Mouse (Mus musculus): ENCODE measurements around the gene BC067074. TPM values are rescaled to one million over a fixed set of nuclear protein-coding genes. Genes with fewer than 3 reads are reported as not detected.

The BC067074 gene
- polyA plus RNA-seq, 1 experiment, result 6.9 TPM

DNA sequence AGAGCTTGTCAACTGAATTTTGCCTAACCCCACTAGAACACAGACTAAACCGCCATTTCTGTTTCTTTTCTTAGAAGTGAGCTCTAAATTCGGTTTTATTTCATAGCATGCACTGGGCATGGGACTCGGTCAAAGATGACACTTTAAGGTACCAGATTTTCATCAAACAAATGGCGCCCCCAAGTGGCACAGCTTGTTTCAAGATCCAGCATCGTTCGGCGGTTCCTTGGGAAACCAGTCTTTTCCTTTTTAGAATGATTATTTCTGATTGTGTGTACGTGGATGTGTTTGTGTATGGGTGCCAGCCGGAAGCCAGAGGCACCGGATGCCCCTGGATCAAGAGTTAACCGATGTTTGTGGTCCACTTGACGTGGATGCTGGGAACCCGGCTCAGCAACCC lies 27.7 kb upstream of the BC067074 start:
- H3K36me3 ChIP-seq (ENCODE audit: control insufficient read depth, insufficient read depth, low read length), result no peaks in the 10 kb centered on the region
- H3K4me3 ChIP-seq (ENCODE audit: insufficient read depth, low read depth, low read length), result no peak overlapping the region
- H3K4me1 ChIP-seq (ENCODE audit: control insufficient read depth, insufficient read depth, low read length), result no peaks in the 10 kb centered on the region
- TF ChIP-seq POLR2A (IDR thresholded peaks at IDR 0.05; ENCODE audit: low read depth, low read length), result no peak
- peak; percentile 58 for TF ChIP-seq CTCF (conservative IDR thresholded peaks at IDR 0.05; ENCODE audit: insufficient read depth, insufficient read length, low read depth, low read length)
- H3K27ac ChIP-seq (ENCODE audit: insufficient read depth, low read depth, low read length), result no peak overlapping the region
- H3K27me3 ChIP-seq (replicated peaks; ENCODE audit: control insufficient read depth, insufficient read depth, low read length), result no peaks in the 10 kb centered on the region
- DNase-seq, result peak; percentile 59
- 16% methylated on average over 13 of the region's 13 CpGs for WGBS

DNA sequence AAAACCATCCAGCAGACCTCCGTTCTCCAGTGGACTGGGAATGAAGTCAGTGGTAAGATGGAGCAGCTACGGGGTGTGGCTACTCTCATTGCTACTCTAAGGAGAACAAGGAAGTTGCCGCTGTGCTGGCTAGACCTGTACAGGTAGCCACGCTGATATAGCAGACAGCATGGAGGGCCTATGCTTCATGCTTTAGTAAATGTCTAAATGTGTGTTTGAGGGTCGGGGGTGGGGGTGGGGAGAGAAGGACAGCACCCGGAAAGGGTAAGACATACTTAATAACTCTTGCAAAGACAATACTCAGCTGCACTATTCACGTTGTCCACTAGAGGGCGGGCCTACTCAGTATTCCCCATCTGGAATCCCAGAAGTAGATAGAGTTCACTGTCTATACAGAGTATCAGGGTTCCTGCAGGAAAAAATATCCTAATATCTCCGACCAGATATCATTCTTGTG lies 26.4 kb upstream of the BC067074 start:
- WGBS, result 23% methylated on average over 9 of the region's 9 CpGs
- Histone ChIP-seq H3K27ac (ENCODE audit: insufficient read depth, low read depth, low read length) (no peak overlapping the region), H3K4me1 (ENCODE audit: control insufficient read depth, insufficient read depth, low read length) (no peaks in the 10 kb centered on the region), H3K36me3 (ENCODE audit: control insufficient read depth, insufficient read depth, low read length) (no peaks in the 10 kb centered on the region), H3K4me3 (ENCODE audit: insufficient read depth, low read depth, low read length) (peak overlapping the region; percentile 1; the same call in 1 of the 2 replicates), H3K27me3 (replicated peaks; ENCODE audit: control insufficient read depth, insufficient read depth, low read length) (no peaks in the 10 kb centered on the region)
- peak; percentile 48 for TF ChIP-seq CTCF (conservative IDR thresholded peaks at IDR 0.05; ENCODE audit: insufficient read depth, insufficient read length, low read depth, low read length)
- TF ChIP-seq POLR2A (IDR thresholded peaks at IDR 0.05; ENCODE audit: low read depth, low read length), result no peak
- peak; percentile 75 for DNase-seq

DNA sequence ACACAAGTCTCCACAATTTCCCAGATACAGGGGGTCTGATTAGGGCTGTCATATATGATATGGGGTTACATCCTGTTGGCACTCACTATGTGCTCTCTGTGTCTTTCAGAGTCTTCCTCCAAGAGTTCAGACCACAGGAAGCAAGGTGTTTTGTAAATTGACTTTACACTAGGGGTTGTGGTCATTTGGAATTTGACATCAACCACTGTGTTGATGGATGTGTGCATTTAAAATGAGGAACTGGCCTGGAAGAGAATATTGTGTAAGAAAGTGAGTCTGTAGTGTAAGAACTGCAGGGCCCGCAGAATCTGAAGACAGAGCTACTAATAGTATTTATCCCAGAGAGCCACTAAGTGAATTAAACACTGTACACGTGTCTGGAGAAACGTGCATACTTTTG lies 25.8 kb upstream of the BC067074 start:
- Histone ChIP-seq H3K36me3 (ENCODE audit: control insufficient read depth, insufficient read depth, low read length) (no peaks in the 10 kb centered on the region), H3K27ac (ENCODE audit: insufficient read depth, low read depth, low read length) (no peak overlapping the region), H3K4me3 (ENCODE audit: insufficient read depth, low read depth, low read length) (no peak overlapping the region), H3K27me3 (replicated peaks; ENCODE audit: control insufficient read depth, insufficient read depth, low read length) (no peaks in the 10 kb centered on the region), H3K4me1 (ENCODE audit: control insufficient read depth, insufficient read depth, low read length) (no peaks in the 10 kb centered on the region)
- 75% methylated on average over 3 of the region's 3 CpGs for WGBS
- TF ChIP-seq POLR2A (IDR thresholded peaks at IDR 0.05; ENCODE audit: low read depth, low read length), result no peak
- TF ChIP-seq CTCF (conservative IDR thresholded peaks at IDR 0.05; ENCODE audit: insufficient read depth, insufficient read length, low read depth, low read length), result no peak
- no peak for DNase-seq

DNA sequence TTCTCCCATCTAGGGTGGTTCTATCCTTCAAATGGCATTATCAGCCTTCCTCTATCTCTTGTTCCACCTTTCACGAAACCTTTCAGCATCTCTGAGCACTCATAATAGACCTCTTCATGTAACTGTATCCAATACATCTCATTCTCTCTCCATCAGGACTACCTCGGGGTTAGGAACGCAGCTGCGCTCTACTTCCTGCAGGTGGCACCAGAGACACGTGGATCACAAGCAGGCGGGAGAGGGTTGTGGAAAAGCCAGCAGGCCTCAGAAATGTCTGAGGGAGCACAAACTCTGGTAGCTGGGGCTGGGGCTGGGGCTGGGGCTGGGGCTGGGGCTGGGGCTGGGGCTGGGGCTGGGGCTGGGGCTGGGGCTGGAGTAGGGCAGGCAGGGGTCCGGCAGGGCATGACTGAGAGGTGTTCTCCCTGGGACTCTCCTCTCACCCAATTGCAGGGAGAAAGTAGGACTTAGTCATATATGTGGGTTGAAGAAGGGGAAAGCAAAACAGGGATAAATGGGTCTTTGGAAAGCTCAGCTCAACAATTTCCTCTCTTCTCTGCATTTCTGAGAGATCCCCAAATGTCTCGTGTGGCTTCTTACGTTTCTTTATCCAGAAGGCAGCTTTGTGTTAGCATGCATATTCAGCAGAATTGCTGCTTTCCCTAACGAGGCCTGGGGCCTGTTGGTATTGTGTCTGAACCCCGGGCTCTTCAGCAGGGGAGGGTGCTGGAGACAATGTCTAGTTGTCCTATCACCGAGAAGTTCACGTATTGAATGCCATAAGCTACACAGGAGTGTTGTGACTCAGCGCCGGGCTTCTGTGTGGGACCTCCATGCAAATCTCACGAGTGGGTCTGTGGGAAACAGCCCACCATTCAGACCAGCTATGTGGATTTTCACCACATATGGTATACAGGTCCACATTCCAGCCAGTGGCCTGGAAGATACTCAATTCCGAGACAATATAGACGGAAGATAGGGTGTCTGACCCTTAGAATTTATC lies 22.9 kb upstream of the BC067074 start:
- H3K4me3 ChIP-seq (ENCODE audit: insufficient read depth, low read depth, low read length), result no peak overlapping the region
- no peaks in the 10 kb centered on the region for H3K36me3 ChIP-seq (ENCODE audit: control insufficient read depth, insufficient read depth, low read length)
- TF ChIP-seq CTCF (conservative IDR thresholded peaks at IDR 0.05; ENCODE audit: insufficient read depth, insufficient read length, low read depth, low read length) (peak; percentile 97), POLR2A (IDR thresholded peaks at IDR 0.05; ENCODE audit: low read depth, low read length) (no peak)
- 61% methylated on average over 18 of the region's 18 CpGs for WGBS
- DNase-seq, result peak; percentile 84
- H3K27me3 ChIP-seq (replicated peaks; ENCODE audit: control insufficient read depth, insufficient read depth, low read length), result no peaks in the 10 kb centered on the region
- H3K27ac ChIP-seq (ENCODE audit: insufficient read depth, low read depth, low read length), result no peak overlapping the region
- H3K4me1 ChIP-seq (ENCODE audit: control insufficient read depth, insufficient read depth, low read length), result no peaks in the 10 kb centered on the region

DNA sequence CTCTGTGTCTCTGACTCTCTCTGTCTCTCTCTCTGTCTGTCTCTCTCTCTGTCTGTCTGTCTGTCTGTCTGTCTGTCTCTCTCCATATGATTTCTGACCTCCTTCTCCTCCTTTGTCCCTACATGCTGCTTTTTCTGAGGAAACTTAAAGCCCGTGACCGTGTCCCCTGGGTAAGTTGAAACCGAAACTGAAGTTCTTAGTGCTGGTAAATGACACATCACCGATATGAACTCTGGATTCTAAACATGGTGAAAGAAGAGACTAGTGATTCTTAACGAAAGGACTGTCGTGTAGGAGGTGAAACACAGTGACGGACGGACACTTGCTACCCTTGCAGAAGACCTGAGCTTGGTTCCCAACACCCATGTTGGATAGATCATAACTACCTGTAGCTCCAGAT lies 21.8 kb upstream of the BC067074 start:
- H3K27me3 ChIP-seq (replicated peaks; ENCODE audit: control insufficient read depth, insufficient read depth, low read length), result no peaks in the 10 kb centered on the region
- peak overlapping the region; percentile 23; the same call in 1 of the 2 replicates for H3K27ac ChIP-seq (ENCODE audit: insufficient read depth, low read depth, low read length)
- no peak overlapping the region for H3K4me3 ChIP-seq (ENCODE audit: insufficient read depth, low read depth, low read length)
- H3K4me1 ChIP-seq (ENCODE audit: control insufficient read depth, insufficient read depth, low read length), result no peaks in the 10 kb centered on the region
- TF ChIP-seq CTCF (conservative IDR thresholded peaks at IDR 0.05; ENCODE audit: insufficient read depth, insufficient read length, low read depth, low read length) (no peak), POLR2A (IDR thresholded peaks at IDR 0.05; ENCODE audit: low read depth, low read length) (no peak)
- WGBS, result 68% methylated on average over 8 of the region's 8 CpGs
- no peaks in the 10 kb centered on the region for H3K36me3 ChIP-seq (ENCODE audit: control insufficient read depth, insufficient read depth, low read length)
- DNase-seq, result no peak

DNA sequence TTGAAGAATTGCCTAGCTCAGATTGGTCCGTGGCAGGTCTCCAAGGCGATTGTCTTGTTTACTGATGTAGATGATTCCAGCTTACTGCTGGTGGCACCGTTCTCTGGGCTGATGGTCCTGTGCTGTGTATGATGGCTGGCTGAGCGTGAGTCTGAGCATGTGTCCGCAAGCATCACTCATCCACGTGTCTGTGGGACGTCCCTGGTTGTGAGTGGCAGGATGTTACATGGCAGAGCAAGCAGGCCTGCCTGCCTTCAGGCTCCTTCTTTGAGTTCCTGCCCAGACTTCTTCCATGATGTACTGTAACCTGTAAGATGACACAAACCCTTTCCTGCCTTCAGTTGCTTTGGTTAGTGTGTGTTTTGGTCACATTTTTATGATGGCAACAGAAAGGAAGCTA lies 5.8 kb upstream of the BC067074 start:
- Histone ChIP-seq H3K27me3 (replicated peaks; ENCODE audit: control insufficient read depth, insufficient read depth, low read length) (no peaks in the 10 kb centered on the region), H3K36me3 (ENCODE audit: control insufficient read depth, insufficient read depth, low read length) (no peaks in the 10 kb centered on the region), H3K4me1 (ENCODE audit: control insufficient read depth, insufficient read depth, low read length) (no peaks in the 10 kb centered on the region), H3K4me3 (ENCODE audit: insufficient read depth, low read depth, low read length) (no peak overlapping the region), H3K27ac (ENCODE audit: insufficient read depth, low read depth, low read length) (no peak overlapping the region)
- DNase-seq, result no peak
- WGBS, result 88% methylated on average over 7 of the region's 7 CpGs
- no peak for TF ChIP-seq POLR2A (IDR thresholded peaks at IDR 0.05; ENCODE audit: low read depth, low read length)
- no peak for TF ChIP-seq CTCF (conservative IDR thresholded peaks at IDR 0.05; ENCODE audit: insufficient read depth, insufficient read length, low read depth, low read length)
